Mouse (Mus musculus) testis, adult 2 months (tissue): ENCODE data around the gene Psmd3. TPM values are rescaled to one million over a fixed set of nuclear protein-coding genes. Genes with fewer than 3 reads are reported as not detected.

Experiments
- H3K27ac ChIP-seq: fragments of 200-500 bp; 2 replicates; pipeline ENCODE4 v1.5.1; 2012; ENCODE audit warnings: low read depth, low read length; ENCODE audit not compliant: control insufficient read depth, insufficient read depth
- H3K27me3 ChIP-seq: fragments of 200-500 bp; 2 replicates; pipeline ENCODE4 v1.6.1; 2012; ENCODE audit warnings: mild to moderate bottlenecking, low read length, moderate library complexity; ENCODE audit not compliant: control insufficient read depth, insufficient read depth
- H3K36me3 ChIP-seq: fragments of 200-500 bp; 2 replicates; pipeline ENCODE4 v1.6.1; 2012; ENCODE audit warnings: mild to moderate bottlenecking, low read length; ENCODE audit not compliant: control insufficient read depth, insufficient read depth
- H3K4me1 ChIP-seq: fragments of 200-500 bp; 2 replicates; pipeline ENCODE4 v1.6.1; 2012; ENCODE audit warnings: low read length; ENCODE audit not compliant: control insufficient read depth, insufficient read depth
- H3K4me3 ChIP-seq: fragments of 200-500 bp; 2 replicates; pipeline ENCODE4 v1.5.1; 2012; ENCODE audit warnings: low read depth, mild to moderate bottlenecking, low read length, moderate library complexity, mixed read lengths; ENCODE audit not compliant: control insufficient read depth
- CTCF ChIP-seq: fragments of 200-500 bp; IDR thresholded peaks from 2 replicates; pipeline ENCODE4 v1.5.1; 2012; ENCODE audit warnings: low read depth, mild to moderate bottlenecking, inconsistent platforms, low read length, moderate library complexity; ENCODE audit not compliant: control insufficient read depth, insufficient read depth, insufficient replicate concordance
- POLR2A ChIP-seq: fragments of 200-500 bp; IDR thresholded peaks from 2 replicates; pipeline ENCODE4 v1.6.1; 2012; ENCODE audit warnings: low read depth, mild to moderate bottlenecking, inconsistent platforms, low read length, moderate library complexity; ENCODE audit not compliant: control insufficient read depth
- polyA plus RNA-seq: library from polyadenylated mRNA; depleted of rRNA; stranded (reverse); fragments of >200 nt; gene quantifications from 2 replicates; pipeline ENCODE4 v1.2.3, GENCODE M21; 2012

Psmd3 gene
- polyA plus RNA-seq, 1 experiment, result 70.2 TPM

DNA sequence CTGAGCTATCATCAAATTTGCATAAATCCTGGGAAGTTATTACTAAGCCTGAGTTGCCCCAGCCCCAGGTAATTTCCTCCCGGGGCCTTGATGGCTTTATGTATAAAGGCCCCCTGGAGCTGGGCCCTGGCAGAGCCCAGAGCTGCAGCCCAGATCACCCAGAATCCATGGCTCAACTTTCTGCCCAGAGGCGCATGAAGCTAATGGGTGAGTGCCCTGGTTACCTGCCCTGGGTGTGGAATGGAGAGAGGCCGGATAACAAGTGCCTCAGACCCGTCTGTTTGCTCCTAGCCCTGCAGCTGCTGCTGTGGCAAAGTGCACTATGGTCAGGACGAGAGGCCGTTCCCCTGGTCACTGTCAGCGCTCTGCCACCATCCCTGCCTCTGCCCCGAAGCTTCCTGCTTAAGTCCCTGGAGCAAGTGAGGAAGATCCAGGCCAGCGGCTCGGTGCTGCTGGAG, 18.9 kb downstream of the Psmd3 start, which contains the start of gene Csf3:
Csf3 (plus strand) TSS at position 51 of the 458 bp plus-strand sequence.
- Histone ChIP-seq H3K27ac (no peak within 1 kb of the TSS), H3K27me3 (no peaks in the 10 kb centered on the region), H3K4me3 (no peak within 1 kb of the TSS), H3K4me1 (no peaks in the 10 kb centered on the region), H3K36me3 (no peaks in the 10 kb centered on the region; the same call in 1 of the 2 replicates)
- TF ChIP-seq CTCF, result no peak
- no peak for TF ChIP-seq POLR2A

DNA sequence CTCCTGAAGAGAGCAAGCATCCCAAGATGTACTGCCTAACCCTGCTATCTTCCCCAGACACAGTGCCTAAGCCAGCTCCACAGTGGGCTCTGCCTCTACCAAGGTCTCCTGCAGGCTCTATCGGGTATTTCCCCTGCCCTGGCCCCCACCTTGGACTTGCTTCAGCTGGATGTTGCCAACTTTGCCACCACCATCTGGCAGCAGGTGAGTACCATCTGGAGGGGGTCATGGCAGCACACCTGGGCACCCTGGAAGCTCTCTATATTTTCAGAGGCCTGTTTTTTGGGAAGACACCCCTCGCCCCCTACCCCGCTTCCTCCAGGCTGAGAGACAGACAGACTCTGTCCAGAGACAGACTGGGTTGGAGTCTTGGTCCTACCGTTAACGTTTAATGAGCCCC, 20.0 kb downstream of the Psmd3 start:
- H3K27ac ChIP-seq, result no peak overlapping the region
- no peaks in the 10 kb centered on the region; the same call in 1 of the 2 replicates for H3K36me3 ChIP-seq
- H3K4me1 ChIP-seq, result no peaks in the 10 kb centered on the region
- TF ChIP-seq POLR2A, result no peak
- no peak for TF ChIP-seq CTCF
- H3K27me3 ChIP-seq, result no peaks in the 10 kb centered on the region
- H3K4me3 ChIP-seq, result no peak overlapping the region

GRCm38 (mm10) chr11:98705021-98705420, 22.7 kb downstream of the Psmd3 start:
- H3K4me3 ChIP-seq, result no peak overlapping the region
- H3K36me3 ChIP-seq, result no peaks in the 10 kb centered on the region; the same call in none of the 2 replicates
- no peaks in the 10 kb centered on the region for H3K27me3 ChIP-seq
- H3K27ac ChIP-seq, result no peak overlapping the region
- TF ChIP-seq POLR2A, result no peak
- no peak for TF ChIP-seq CTCF
- no peaks in the 10 kb centered on the region; the same call in 1 of the 2 replicates for H3K4me1 ChIP-seq

DNA sequence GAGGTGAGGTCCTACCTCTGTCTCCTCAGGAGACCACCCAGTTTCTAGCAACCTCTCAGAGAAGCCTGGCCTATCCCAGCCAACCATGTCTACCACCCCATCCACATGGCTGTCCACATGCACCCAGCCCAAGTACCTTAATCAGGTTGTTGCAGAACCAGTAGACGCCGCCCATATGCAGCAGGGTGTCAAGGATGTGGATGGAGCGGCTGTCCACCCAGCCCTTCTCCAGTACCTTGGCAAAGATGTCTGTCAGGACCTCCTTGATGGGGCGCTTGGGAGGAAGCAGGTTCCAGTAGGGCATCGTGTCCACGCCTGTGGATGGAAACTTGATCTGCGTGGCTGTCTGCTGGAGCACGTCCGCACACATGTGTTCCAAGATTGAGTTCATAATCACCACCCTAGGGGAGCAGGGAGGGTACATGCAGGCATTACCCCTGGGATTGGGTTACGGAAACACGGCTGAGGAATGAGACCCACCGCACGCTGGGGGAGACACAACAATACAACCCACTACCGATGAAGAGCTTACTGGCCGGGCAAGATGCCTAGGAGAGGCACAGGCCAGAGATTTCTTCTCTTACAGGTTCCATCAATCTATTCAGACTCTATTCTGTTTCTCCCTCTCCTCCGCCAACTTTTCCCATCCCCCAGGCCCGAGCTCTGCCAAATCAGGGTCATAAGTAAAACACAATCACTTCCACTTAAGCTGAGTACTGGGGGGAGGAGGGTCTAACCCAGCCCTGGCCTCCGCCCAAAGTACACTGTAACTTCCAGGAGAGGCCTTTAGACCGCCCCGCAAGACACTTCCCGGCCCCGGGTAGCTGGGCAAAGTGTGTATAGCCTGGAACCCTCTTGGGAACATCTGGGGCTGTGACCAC, 25.3 kb downstream of the Psmd3 start:
- Histone ChIP-seq H3K27me3 (no peaks in the 10 kb centered on the region), H3K27ac (no peak overlapping the region), H3K4me1 (no peaks in the 10 kb centered on the region; the same call in 1 of the 2 replicates), H3K4me3 (no peak overlapping the region), H3K36me3 (no peaks in the 10 kb centered on the region; the same call in none of the 2 replicates)
- TF ChIP-seq CTCF (no peak), POLR2A (no peak)

DNA sequence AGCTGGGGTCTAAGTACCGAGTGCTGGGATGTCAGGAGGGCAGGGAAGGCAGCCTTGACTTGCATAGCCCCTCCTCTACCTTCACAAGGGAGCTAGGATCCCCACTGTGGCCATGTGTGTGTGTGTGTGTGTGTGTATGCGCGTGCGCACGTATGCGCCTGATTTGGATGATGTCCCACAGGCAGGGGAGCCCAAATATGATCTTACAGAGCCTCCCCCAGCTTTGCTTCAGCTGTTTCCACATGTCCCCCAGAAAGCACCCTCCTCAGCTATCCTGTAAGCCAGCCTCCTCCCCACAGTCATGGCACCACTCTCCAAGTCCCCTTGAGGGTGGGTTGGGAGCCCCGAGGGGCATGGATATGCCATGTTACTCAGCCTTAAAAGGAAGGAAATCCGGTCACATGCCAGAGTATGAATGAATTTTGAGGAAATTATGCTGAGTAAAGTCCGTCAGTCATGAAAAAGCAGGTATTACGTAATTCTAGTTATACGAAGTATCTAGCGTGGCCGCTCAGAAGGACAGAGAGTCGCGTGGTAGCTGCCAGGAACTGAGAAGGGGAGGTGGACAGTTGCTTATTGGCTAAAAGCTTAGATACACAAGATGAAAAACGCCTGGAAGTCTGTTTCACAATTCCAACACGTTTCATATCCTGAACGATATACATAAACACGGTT, 26.1 kb downstream of the Psmd3 start:
- H3K4me3 ChIP-seq, result no peak overlapping the region
- no peak for TF ChIP-seq CTCF
- no peak for TF ChIP-seq POLR2A
- no peaks in the 10 kb centered on the region for H3K27me3 ChIP-seq
- H3K36me3 ChIP-seq, result no peaks in the 10 kb centered on the region; the same call in none of the 2 replicates
- no peak overlapping the region for H3K27ac ChIP-seq
- H3K4me1 ChIP-seq, result no peaks in the 10 kb centered on the region; the same call in 1 of the 2 replicates

GRCm38 (mm10) chr11:98709001-98709741, 26.8 kb downstream of the Psmd3 start:
- Histone ChIP-seq H3K36me3 (no peaks in the 10 kb centered on the region; the same call in none of the 2 replicates), H3K27ac (no peak overlapping the region), H3K4me3 (no peak overlapping the region), H3K27me3 (no peaks in the 10 kb centered on the region), H3K4me1 (no peaks in the 10 kb centered on the region; the same call in 1 of the 2 replicates)
- TF ChIP-seq CTCF (no peak), POLR2A (no peak)
